Mouse (Mus musculus) macrophage (primary cell): ENCODE measurements at regions not wholly inside any gene's neighbourhood (a gene's known extent, or its start where the extent isn't known, plus 50 kb on each side); places are given as distances from the start of the nearest gene placed in this dataset.

Source experiments
- H3K27ac ChIP-seq: fragments of 350-480 bp; formaldehyde crosslinking; 2 replicates; pipeline ENCODE4 v1.9.0; 2021
- H3K36me3 ChIP-seq: fragments of 350-480 bp; formaldehyde crosslinking; 2 replicates; pipeline ENCODE4 v1.9.0; 2021; ENCODE audit errors: inconsistent target
- H3K4me3 ChIP-seq: fragments of 350-480 bp; formaldehyde crosslinking; 2 replicates; pipeline ENCODE4 v1.9.0; 2021; ENCODE audit errors: inconsistent target
- H3K79me2 ChIP-seq: fragments of 350-480 bp; formaldehyde crosslinking; 2 replicates; pipeline ENCODE4 v1.9.0; 2021; ENCODE audit errors: inconsistent target
- WGBS: methylation state at CpG from one replicate; pipeline ENCODE4 v1.1.7; 2026; ENCODE audit warnings: inconsistent platforms; ENCODE audit not compliant: missing documents; 5-methylcytosine and 5-hydroxymethylcytosine counted together

DNA sequence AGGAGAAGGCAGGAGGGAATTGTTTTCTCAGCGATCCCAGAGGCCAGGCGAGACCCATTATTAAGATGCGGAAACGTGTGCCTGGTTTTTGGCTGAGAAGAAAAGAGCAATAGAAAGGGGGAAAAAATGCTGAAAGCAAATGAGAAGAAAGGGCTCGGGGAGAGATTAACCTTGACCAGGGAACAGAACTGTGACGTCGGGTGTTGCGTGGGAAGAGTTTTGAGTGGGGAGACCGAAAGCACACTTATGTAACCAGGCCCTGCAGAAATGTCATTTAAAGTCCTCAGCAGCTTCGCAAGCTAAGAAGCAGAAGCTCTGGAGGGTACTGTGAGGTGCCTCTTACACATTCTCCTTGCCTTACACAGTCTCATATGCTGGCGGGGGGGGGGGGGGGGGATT lies 111.0 kb upstream of the Frmd6 start:
- WGBS, result 72% methylated on average over 11 of the region's 11 CpGs
- peak overlapping the region; percentile 85 for H3K27ac ChIP-seq
- peak overlapping the region; percentile 22; the same call in 1 of the 2 replicates for H3K4me3 ChIP-seq
- no peaks in the 10 kb centered on the region for H3K36me3 ChIP-seq
- no peaks in the 10 kb centered on the region for H3K79me2 ChIP-seq

DNA sequence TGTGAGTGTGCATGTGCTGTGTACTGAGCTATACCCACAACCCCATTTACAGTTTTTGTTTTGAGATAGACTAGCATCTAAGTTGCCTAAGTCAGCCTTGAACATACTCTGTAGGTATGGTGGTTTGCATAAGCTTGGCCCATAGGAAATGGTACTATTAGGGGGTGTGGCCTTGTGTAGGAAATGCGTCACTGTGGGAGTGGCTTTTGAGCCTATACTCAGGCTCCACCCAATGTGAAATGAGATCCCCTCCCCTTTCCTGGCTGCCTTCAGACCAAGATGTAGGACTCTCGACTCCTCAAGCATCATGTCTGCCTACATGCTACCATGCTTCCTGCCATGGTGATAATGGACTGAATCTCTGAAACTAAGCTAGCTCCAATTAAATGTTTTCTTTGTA lies 109.5 kb upstream of the Frmd6 start:
- Histone ChIP-seq H3K27ac (no peak overlapping the region), H3K36me3 (no peaks in the 10 kb centered on the region), H3K79me2 (no peaks in the 10 kb centered on the region), H3K4me3 (no peak overlapping the region)
- 100% methylated on average over 2 of the region's 2 CpGs for WGBS

DNA sequence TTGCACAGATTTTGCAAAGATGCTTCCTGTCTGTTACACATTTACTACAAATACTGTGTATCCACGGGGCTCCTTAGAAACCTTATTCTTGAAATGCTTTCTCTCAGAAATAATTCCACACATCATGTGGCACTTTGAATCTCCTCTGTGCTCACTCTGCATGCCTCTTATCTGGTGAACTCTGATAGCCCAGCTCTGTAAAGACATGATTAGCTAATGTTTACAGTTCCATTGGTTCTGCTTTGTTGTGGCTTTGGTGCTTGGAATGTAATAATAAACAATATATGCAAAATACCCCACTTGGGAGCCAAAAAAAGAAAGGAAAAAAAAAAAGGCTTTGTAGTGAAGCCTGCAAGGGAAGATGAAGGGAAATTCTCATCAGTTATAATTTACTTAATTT lies 106.7 kb upstream of the Frmd6 start:
- WGBS, result 40% methylated on average over 1 of the region's 1 CpGs
- Histone ChIP-seq H3K27ac (no peak overlapping the region), H3K36me3 (no peaks in the 10 kb centered on the region), H3K79me2 (no peaks in the 10 kb centered on the region), H3K4me3 (no peak overlapping the region)

DNA sequence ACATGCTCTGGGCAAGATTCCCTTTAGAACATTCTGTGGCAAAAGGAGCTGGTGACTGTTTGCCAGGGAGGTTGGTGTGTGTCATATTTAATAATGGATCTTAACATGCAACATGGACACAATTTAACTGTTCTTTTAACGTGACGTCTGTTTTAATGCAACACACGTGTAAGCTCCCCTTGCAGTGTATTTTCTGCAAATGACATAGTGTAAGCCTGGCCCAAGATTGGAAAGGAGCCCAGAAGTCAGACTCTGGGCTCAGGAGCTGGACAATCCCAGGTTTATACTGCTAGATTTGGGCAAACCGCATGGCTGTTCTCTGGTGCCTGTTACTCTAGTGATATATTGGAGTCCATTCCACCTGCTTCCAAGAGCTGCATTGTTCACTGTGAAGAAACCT lies 106.1 kb upstream of the Frmd6 start:
- Histone ChIP-seq H3K27ac (no peak overlapping the region), H3K36me3 (no peaks in the 10 kb centered on the region), H3K79me2 (no peaks in the 10 kb centered on the region), H3K4me3 (no peak overlapping the region)
- WGBS, result 95% methylated on average over 4 of the region's 4 CpGs

DNA sequence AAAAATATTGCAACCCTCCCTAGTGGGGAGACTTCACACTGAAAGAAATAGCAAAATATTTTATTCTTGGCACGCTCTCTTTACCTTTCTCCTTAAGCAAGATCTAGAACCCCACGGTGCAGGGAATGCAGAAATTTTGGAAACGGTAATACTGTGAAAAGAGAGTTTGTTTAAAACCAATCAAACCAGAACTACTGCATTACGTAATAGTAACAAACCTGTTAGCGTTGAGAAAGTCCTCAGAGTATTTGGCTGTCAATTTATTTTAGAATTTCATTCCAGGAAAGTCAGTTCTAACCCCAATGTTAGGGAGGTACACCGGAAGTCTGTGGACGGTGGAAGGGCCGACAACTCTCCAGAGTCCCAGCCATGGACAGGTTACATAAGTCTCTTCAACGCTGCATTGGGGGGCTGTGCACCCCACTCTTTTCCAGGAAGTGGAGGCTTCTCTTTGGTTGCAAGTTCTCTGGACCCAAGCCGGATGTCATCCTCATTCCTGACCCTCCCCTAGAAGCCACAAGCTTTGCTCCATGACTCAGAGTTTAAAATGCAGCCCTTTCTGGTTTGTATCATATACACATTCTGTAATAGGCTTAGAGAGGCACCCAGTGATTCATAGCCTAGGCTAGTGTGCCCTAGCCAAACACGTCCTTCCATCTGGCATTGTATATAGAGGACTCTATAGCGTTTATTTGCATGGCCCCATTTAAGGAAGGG lies 105.0 kb upstream of the Frmd6 start:
- Histone ChIP-seq H3K27ac (0 out of 2 replicates have a peak overlapping the region, but pooled peaks have one; percentile 13), H3K36me3 (no peaks in the 10 kb centered on the region), H3K4me3 (no peak overlapping the region), H3K79me2 (no peaks in the 10 kb centered on the region)
- WGBS, result 41% methylated on average over 11 of the region's 12 CpGs

DNA sequence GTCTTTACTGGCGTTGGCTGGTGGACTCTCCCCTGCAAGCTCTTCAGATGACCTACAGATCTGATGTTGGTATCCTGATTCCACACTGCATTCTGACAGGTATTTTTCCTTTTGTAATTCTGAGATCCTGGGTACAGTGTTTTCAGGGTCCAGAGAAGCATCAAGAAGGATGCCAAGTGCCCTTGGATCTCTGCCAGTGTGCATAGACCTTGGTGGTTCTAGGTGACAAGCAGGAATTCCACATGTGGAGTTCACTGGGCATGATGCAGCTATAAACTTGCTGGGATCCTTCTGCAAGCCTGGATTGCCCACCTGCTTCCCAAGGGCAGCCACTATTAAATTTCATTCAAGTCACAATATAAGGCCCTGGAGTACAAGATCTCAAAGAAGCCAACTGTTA lies 100.0 kb upstream of the Frmd6 start:
- WGBS, result 100% methylated on average over 1 of the region's 1 CpGs

DNA sequence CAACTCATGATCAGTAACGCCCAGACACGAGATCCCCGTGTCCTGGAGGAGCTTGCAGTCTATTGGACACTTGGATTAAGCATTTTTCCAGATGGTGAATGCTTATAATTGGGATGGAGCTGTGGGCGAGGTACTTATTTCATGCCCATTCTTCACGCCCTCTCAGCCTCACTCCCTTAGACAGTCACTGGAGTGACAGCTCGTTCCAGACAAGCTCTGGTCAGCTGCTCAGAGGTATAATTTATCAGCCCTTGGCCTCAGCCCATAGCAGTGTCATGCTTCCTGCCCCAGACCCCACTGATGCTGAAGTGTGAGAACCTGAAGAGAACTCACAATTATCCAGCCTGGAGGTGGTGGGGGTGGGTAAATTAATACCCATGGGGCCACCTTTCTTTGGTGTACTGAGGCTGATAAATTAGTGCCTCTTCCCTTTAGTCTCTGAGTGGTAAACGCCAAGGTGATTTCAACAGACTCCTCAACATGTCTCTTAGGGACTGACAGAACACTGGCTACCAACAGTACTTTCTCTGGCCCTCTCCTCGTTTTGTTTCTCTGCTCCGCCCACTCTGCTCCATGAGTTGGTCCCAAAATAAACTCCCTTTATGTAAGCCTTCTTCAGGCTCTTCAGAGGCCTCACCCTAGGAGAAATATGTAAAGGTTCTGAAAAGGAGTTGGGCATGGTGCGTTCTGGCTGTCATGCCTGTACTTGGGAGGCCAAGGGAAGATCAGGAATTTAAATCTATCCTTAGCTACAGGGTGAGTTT lies 97.6 kb upstream of the Frmd6 start:
- H3K4me3 ChIP-seq, result no peak overlapping the region
- H3K36me3 ChIP-seq, result no peaks in the 10 kb centered on the region
- no peaks in the 10 kb centered on the region for H3K79me2 ChIP-seq
- 87% methylated on average over 10 of the region's 10 CpGs for WGBS
- H3K27ac ChIP-seq, result no peak overlapping the region

More for the DNA sequence above, 100.0 kb upstream of the Frmd6 start:
- H3K79me2 ChIP-seq, result no peaks in the 10 kb centered on the region
- H3K27ac ChIP-seq, result no peak overlapping the region
- H3K4me3 ChIP-seq, result no peak overlapping the region
- H3K36me3 ChIP-seq, result no peaks in the 10 kb centered on the region

DNA sequence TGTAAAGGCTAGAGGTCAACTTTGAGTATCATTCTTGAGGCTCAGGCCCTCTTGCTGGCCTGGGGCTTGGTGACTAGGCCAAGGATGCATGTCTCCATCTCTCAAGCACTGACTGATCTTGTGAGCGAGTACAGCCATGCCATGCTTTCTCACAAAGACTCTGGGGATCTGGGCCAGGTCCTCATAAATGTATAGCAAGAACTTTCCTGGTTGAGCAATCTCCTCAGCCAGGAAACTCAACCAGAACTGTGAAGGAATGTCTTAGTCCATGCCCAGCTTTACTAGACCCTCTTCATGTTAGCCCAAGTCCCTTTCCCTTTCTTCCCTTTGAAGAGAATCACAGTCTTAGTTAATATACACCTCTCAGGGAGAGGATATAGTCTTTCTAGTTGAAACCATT lies 96.9 kb upstream of the Frmd6 start:
- H3K4me3 ChIP-seq, result no peak overlapping the region
- no peak overlapping the region for H3K27ac ChIP-seq
- H3K36me3 ChIP-seq, result no peaks in the 10 kb centered on the region
- H3K79me2 ChIP-seq, result no peaks in the 10 kb centered on the region
- WGBS, result 75% methylated on average over 1 of the region's 1 CpGs

DNA sequence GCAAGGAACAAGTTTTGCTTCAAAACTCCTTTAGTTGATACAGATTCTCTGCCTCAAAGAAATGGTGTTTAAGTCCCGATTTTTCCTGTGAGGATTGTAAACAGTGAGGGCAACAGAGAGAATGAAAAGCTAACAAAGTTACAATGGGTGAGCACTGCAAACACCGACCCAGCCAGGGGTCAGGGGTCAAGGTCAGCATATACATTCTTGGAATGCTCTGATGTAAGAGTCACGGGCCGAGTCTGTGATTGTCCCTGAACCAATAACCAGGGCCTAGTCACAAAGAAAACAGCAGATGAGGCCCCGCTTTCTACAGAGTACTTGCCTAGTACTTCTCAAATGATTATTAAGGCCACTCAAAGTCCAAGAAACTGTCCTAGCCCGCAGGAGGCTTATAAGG lies 95.4 kb upstream of the Frmd6 start:
- WGBS, result 85% methylated on average over 6 of the region's 6 CpGs
- H3K36me3 ChIP-seq, result no peaks in the 10 kb centered on the region
- H3K4me3 ChIP-seq, result no peak overlapping the region
- H3K27ac ChIP-seq, result no peak overlapping the region
- H3K79me2 ChIP-seq, result no peaks in the 10 kb centered on the region

DNA sequence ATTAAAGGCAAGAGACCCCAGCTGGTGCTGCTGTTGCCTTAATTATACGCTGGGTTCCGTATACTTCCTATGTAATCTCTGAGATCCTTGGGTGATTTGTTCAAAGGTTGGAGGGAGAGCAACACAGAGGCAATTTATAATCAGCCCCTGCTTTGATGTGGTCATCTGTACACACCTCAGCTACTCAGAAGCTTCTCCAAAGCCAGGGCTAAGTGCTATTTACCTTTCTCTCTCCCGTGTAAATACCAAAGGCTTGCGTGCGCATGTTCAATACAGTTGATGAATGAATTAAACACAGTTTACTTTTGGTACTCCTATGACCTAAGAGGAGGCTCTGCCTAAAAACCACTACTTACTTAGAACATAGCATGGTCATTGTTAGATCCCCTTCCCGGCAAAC lies 93.8 kb upstream of the Frmd6 start:
- Histone ChIP-seq H3K79me2 (no peaks in the 10 kb centered on the region), H3K36me3 (no peaks in the 10 kb centered on the region), H3K27ac (no peak overlapping the region), H3K4me3 (no peak overlapping the region)
- whole genome bisulfite sequencing, result 95% methylated on average over 6 of the region's 6 CpGs

DNA sequence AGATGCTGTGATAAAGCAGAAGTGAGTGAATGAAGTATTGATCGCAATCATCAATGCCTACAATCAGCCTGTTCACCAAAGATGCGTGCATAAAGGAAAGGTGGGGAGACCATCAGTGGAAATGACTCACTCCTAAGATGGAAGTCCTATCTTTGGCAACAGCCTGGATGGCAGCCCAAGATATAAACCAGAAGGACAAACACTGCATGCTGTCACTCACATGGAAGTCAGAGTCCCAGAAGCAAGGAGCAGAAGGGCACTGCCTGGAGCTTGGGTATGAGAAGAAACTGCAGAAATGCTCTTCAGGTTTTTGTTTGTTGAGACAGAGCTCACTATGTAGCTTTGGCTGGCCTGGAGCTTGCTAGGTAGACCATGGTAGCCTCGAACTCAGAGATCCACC lies 92.7 kb upstream of the Frmd6 start:
- H3K79me2 ChIP-seq, result no peaks in the 10 kb centered on the region
- H3K27ac ChIP-seq, result no peak overlapping the region
- 93% methylated on average over 3 of the region's 3 CpGs for WGBS
- no peak overlapping the region for H3K4me3 ChIP-seq
- H3K36me3 ChIP-seq, result no peaks in the 10 kb centered on the region

DNA sequence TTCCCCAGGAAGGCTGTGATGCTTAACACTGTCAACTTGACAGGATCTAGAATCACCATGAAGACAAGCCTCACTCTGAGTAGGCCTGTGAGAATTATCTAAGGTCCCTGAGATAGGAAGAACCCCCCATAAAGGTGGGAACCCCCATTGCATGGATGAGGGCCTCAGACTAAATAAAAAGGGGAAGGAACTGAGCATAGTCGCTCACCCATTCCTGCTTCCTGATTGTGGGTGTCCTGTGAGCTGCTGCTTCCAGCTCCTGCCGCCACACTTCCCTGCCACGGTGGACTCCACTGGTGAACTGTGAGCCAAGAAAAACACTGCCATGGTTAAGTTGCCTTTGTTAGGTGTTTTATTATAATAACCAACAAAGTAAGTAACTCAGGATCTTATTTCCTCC lies 86.8 kb upstream of the Frmd6 start:
- WGBS, result 6% methylated on average over 3 of the region's 3 CpGs
- no peak overlapping the region for H3K4me3 ChIP-seq
- no peaks in the 10 kb centered on the region for H3K79me2 ChIP-seq
- no peak overlapping the region for H3K27ac ChIP-seq
- no peaks in the 10 kb centered on the region for H3K36me3 ChIP-seq

DNA sequence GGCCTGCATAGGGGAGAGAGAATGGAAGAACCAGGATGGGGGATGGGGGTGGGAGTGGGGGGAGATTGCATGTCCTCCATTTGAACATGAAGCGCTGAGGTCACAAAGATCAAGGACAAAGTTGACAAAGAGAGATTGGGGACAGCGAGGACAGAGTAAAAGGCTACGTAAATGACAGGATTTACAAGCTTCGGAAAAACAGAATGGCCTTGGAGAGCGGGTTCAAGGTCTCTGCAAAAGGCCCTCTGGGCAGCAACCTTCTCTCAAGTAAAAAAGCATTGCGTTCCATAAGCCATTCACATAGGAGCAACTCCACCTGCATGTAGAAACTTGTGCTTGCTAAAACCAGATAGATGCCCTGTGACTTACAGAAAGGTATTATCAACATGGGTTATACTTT lies 86.0 kb upstream of the Frmd6 start:
- H3K36me3 ChIP-seq, result no peaks in the 10 kb centered on the region
- 87% methylated on average over 6 of the region's 6 CpGs for WGBS
- no peaks in the 10 kb centered on the region for H3K79me2 ChIP-seq
- H3K27ac ChIP-seq, result no peak overlapping the region
- H3K4me3 ChIP-seq, result no peak overlapping the region

DNA sequence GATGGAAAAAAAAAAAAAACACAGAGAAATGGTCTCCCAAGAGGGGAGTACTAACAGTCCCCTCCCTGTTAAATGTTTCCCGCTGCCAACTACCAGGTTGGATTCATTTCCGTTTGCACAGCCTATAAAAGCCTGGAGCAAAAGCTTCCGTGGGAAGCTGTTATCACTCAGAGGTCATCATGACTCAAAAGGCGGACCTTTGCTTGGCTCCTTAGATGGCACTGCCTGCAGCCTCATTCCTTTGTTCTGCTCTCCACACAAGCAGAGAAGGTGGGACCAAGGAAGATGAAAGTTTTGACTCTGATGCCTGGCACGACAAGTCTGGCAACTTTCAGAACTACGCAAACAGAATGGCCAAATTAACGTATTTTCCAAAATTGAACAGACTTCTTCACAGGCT lies 85.5 kb upstream of the Frmd6 start:
- Histone ChIP-seq H3K79me2 (no peaks in the 10 kb centered on the region), H3K27ac (no peak overlapping the region), H3K36me3 (no peaks in the 10 kb centered on the region), H3K4me3 (no peak overlapping the region)
- WGBS, result 96% methylated on average over 7 of the region's 7 CpGs

DNA sequence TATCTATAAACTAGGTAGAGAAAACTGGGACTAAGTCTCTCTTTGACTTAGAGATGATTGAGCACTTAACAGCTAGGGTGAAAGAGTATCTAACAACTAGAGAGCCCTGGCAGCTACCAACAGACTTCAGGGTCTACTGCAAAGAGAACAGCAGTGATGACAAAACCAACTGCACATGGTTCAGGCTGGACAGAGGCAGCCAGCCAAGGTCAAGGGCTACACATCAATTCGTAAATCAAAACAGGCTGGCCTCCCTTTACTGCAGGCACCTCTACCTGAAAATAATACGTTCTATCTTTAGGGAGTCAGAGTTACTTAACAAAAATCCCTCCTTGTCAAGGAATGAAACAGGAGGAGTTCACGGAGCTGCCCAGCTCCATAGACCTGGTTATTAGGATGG lies 82.5 kb upstream of the Frmd6 start:
- Histone ChIP-seq H3K36me3 (no peaks in the 10 kb centered on the region), H3K4me3 (no peak overlapping the region), H3K27ac (no peak overlapping the region), H3K79me2 (no peaks in the 10 kb centered on the region)
- WGBS, result 83% methylated on average over 3 of the region's 3 CpGs
